In genomic region chr1:131153018-131153629, GRCm38 (mm10) we compare ENCODE assay signal across 8 mouse cellular contexts. TPM values are rescaled to one million over a fixed set of nuclear protein-coding genes. Genes with fewer than 3 reads are reported as not detected.
A peak's percentile ranks its signal among the peaks of the same experiment; 100 is the strongest.
DNase-seq lines count a peak whose midpoint lies in the region; ATAC-seq lines count a peak whose summit lies in the region.

TSS of gene Eif2d (plus strand) at chr1:131153181.

- H3K27me3 ChIP-seq in hindbrain, embryonic 12.5 days: no peaks in the 10 kb centered on the region

- H3K4me3 ChIP-seq in hindbrain, embryonic 12.5 days: peak within 1 kb of the TSS; percentile 74

- H3K9me3 ChIP-seq in hindbrain, embryonic 12.5 days (replicated peaks): no peaks in the 10 kb centered on the region

- ATAC-seq in hindbrain, embryonic 12.5 days (ENCODE audit: low FRiP score): peak; percentile 98

- peak; percentile 86 for DNase-seq in Muller cell, postnatal 12 days (ENCODE audit: inconsistent ontology term)
- peak; percentile 96 to 97 for DNase-seq in cerebellum, postnatal 10 days
- peak; percentile 76 to 84 for DNase-seq in frontal cortex, postnatal 10 days (ENCODE audit: low spot score in 2 of 2)
- DNase-seq in layer of hippocampus, postnatal 14 days (ENCODE audit: low spot score in 2 of 2): peak; percentile 83 to 88
- peak; percentile 90 for DNase-seq in lung, postnatal 14 days
- peak; percentile 89 for DNase-seq in retina, embryonic 14.5 days (ENCODE audit: low spot score)
- peak; percentile 92 for DNase-seq in thymus, postnatal 4 days

- H3K4me1 ChIP-seq in hindbrain, embryonic 12.5 days: peaks cover 9% of the 10 kb centered on the region

- H3K4me2 ChIP-seq in hindbrain, embryonic 12.5 days (replicated peaks): peak within 1 kb of the TSS; percentile 93

- peak within 1 kb of the TSS; percentile 40; the same call in 1 of the 2 replicates for H3K27ac ChIP-seq in hindbrain, embryonic 12.5 days

- H3K9ac ChIP-seq in hindbrain, embryonic 12.5 days: peak within 1 kb of the TSS; percentile 80

- peaks cover 3% of the 10 kb centered on the region; the same call in 1 of the 2 replicates for H3K36me3 ChIP-seq in hindbrain, embryonic 12.5 days

- 1% methylated on average over 27 of the region's 27 CpGs for WGBS in hindbrain, embryonic 12.5 days

RNA-seq across cellular contexts. Expression of gene Eif2d, which starts in this region (rescaled TPM):
- polyA plus RNA-seq in hindbrain, embryonic 12.5 days (2016; fragmentation: Nextera tagmentation; extraction: Ambion mirVana): 53.1 and 55.5 TPM in 2 replicates
- 10 to 100 TPM; 38.8 to 39.2 TPM for total RNA-seq in layer of hippocampus, postnatal 14 days (2021)

Comparison
In these comparisons a context has a peak if more than half of its experiments do, and no peak if none do; other contexts are left out.
1. Peak in every context shown above with its lines: DNase-seq, ATAC-seq, H3K4me3 ChIP-seq and H3K27ac ChIP-seq.